In the genomic region with DNA sequence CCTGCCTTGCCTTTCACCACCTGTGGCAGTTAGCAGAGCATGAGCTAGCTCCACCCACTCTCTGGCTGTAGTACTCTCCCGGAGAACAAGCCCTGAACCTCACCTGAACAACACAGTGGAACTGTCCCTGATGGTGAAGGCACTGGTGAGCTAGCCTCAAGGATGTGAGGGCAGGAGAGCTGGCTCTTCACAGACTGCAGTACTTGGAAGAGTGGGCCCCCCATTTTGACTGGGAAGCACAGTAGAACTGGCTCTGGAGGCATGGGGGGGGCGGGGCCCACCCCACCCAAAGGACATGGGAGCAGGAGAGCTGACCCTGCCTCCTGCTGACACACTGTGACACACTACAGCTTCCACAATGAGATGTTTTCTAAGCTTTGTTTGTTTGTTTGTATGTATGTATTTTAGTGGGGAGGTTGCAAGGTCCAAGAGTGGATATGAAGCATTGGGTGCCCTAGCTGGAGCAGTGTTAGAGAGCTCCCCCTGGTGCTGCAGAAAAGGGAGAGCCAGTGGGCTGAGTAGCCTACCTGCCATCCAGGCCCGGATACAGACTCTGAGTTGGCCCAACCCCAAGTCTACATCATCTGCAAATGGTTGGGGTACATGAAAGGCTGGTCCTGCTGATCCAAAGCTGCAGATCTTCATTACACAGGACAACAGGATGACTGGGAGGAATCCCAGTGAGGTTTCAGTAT, we compare ENCODE assay signal across 8 mouse cellular contexts.
DNase-seq lines count a peak whose midpoint lies in the region; ATAC-seq and TF ChIP-seq lines count a peak whose summit lies in the region.
"Had no signal": no experiment of that assay in that cellular context is flagged by ENCODE, and none has a peak within 500 bp of the region (broad histone marks: within the 10 kb centered on the region; RNA-seq: fewer than 3 reads in every experiment).

No protein-coding gene starts in this region.

- H3K27ac ChIP-seq in hindbrain, postnatal 0 days: no peak overlapping the region
- H3K27ac ChIP-seq in hindbrain, embryonic 14.5 days: no peak overlapping the region
- H3K27ac ChIP-seq: limb, embryonic 13.5 days had no signal

- no peak overlapping the region for H3K9ac ChIP-seq in hindbrain, postnatal 0 days (replicated peaks; ENCODE audit: low read length)
- H3K9ac ChIP-seq in hindbrain, embryonic 14.5 days: no peak overlapping the region
- H3K9ac ChIP-seq: limb, embryonic 13.5 days had no signal

- 53% methylated on average over 3 of the region's 3 CpGs for WGBS in hindbrain, postnatal 0 days
- 70% methylated on average over 3 of the region's 3 CpGs for WGBS in hindbrain, embryonic 14.5 days

- no peaks in the 10 kb centered on the region for H3K4me1 ChIP-seq in hindbrain, postnatal 0 days (ENCODE audit: insufficient read depth, low read length)
- no peaks in the 10 kb centered on the region for H3K4me1 ChIP-seq in hindbrain, embryonic 14.5 days (replicated peaks; ENCODE audit: control insufficient read depth, insufficient read depth, low read length)
- peaks cover 9% of the 10 kb centered on the region for H3K4me1 ChIP-seq in E14TG2a.4 (replicated peaks; ENCODE audit: low read depth, low read length)
- H3K4me1 ChIP-seq: limb, embryonic 13.5 days had no signal

- TF ChIP-seq CTCF in hindbrain, postnatal 0 days (IDR thresholded peaks at IDR 0.05; ENCODE audit: low read depth): peak; percentile 59
- peak; percentile 32 for TF ChIP-seq CTCF in E14TG2a.4 (conservative IDR thresholded peaks at IDR 0.05; ENCODE audit: low read length)

- H3K4me3 ChIP-seq in hindbrain, postnatal 0 days (ENCODE audit: low read length): no peak overlapping the region
- no peak overlapping the region for H3K4me3 ChIP-seq in hindbrain, embryonic 14.5 days (replicated peaks; ENCODE audit: low read length)
- no peak overlapping the region for H3K4me3 ChIP-seq in E14TG2a.4 (replicated peaks; ENCODE audit: low read length)
- H3K4me3 ChIP-seq: limb, embryonic 13.5 days had no signal

- H3K4me2 ChIP-seq in hindbrain, postnatal 0 days (ENCODE audit: low read depth, low read length): no peak overlapping the region
- H3K4me2 ChIP-seq in hindbrain, embryonic 14.5 days (replicated peaks): no peak overlapping the region
- H3K4me2 ChIP-seq: limb, embryonic 13.5 days had no signal

- no peak for DNase-seq in hindbrain, postnatal 0 days (ENCODE audit: low spot score)
- DNase-seq in hindbrain, embryonic 14.5 days (ENCODE audit: low spot score): no peak
- DNase-seq in adipocyte (ENCODE audit: low spot score): peak; percentile 54
- peak; percentile 74 for DNase-seq in kidney, postnatal 14 days
- no peak for DNase-seq in spleen, postnatal 14 days (ENCODE audit: low spot score in 2 of 2)

- ATAC-seq in hindbrain, postnatal 0 days: no peak
- ATAC-seq in hindbrain, embryonic 14.5 days (ENCODE audit: low FRiP score): no peak
- ATAC-seq in activated CD4-positive, CD25-positive, alpha-beta regulatory T cell, adult 4 months: no peak

- 0 out of 2 replicates have a peak, but pooled peaks cover 3% of the 10 kb centered on the region for H3K9me3 ChIP-seq in hindbrain, postnatal 0 days (ENCODE audit: low read length)
- H3K9me3 ChIP-seq in hindbrain, embryonic 14.5 days (ENCODE audit: control insufficient read depth, low read length): peaks cover 6% of the 10 kb centered on the region; the same call in 1 of the 2 replicates
- H3K9me3 ChIP-seq in E14TG2a.4 (ENCODE audit: low read length): peaks cover 10% of the 10 kb centered on the region; the same call in 1 of the 2 replicates

- H3K27me3 ChIP-seq in hindbrain, postnatal 0 days (ENCODE audit: insufficient read depth, low read length): no peaks in the 10 kb centered on the region
- H3K27me3 ChIP-seq in hindbrain, embryonic 14.5 days (ENCODE audit: control insufficient read depth, insufficient read depth, low read length): no peaks in the 10 kb centered on the region
- no peaks in the 10 kb centered on the region for H3K27me3 ChIP-seq in E14TG2a.4 (ENCODE audit: insufficient read depth, low read length)
- H3K27me3 ChIP-seq: limb, embryonic 13.5 days had no signal

- H3K36me3 ChIP-seq in hindbrain, postnatal 0 days (ENCODE audit: insufficient read depth, low read length): no peaks in the 10 kb centered on the region
- no peaks in the 10 kb centered on the region for H3K36me3 ChIP-seq in hindbrain, embryonic 14.5 days (replicated peaks; ENCODE audit: control insufficient read depth, insufficient read depth)
- no peaks in the 10 kb centered on the region for H3K36me3 ChIP-seq in E14TG2a.4 (ENCODE audit: insufficient read depth, low read length)
- H3K36me3 ChIP-seq: limb, embryonic 13.5 days had no signal

Comparison
In these comparisons a context has a peak if more than half of its experiments do, and no peak if none do; other contexts are left out.
1. DNase-seq: peak in adipocyte (single experiment) and kidney, postnatal 14 days (single experiment); none in hindbrain, postnatal 0 days (single experiment), hindbrain, embryonic 14.5 days (single experiment) and spleen, postnatal 14 days (0 of 2).